Mouse (Mus musculus) liver, postnatal 0 days (tissue): ENCODE results near the gene Irgq. TPM values are rescaled to one million over a fixed set of nuclear protein-coding genes. Genes with fewer than 3 reads are reported as not detected.
"Not testable (repeated sequence)": the region's sequence is repeated elsewhere in the genome, so short reads cannot be mapped to it uniquely, and the experiment has no call there.

ENCODE experiments used
- ATAC-seq: fragments of 200-750 bp; cut with Nextera tagmentation; 2 replicates; pipeline ENCODE4 v1.8.0; 2017; ENCODE audit warnings: mild to moderate bottlenecking, moderate library complexity
- DNase-seq: peaks from one replicate; pipeline ENCODE4 v3.0.0-alpha.2; 2016
- H3K27ac ChIP-seq: fragments of 300-500 bp; sonication (generic); 2 replicates; pipeline ENCODE4 v1.5.1; 2014; ENCODE audit warnings: antibody characterized with exemption, moderate library complexity, mild to moderate bottlenecking, low read depth
- H3K27me3 ChIP-seq: fragments of 300-500 bp; sonication (generic); 2 replicates; pipeline ENCODE4 v1.6.1; 2014; ENCODE audit warnings: low read length, control low read depth, mixed read lengths; ENCODE audit not compliant: insufficient read depth
- H3K36me3 ChIP-seq: fragments of 300-500 bp; sonication (generic); replicated peaks from 2 replicates; pipeline ENCODE4 v1.6.1; 2014; ENCODE audit warnings: mild to moderate bottlenecking, control low read depth, low read length, moderate library complexity, mixed read lengths; ENCODE audit not compliant: insufficient read depth
- H3K4me1 ChIP-seq: fragments of 300-500 bp; sonication (generic); 2 replicates; pipeline ENCODE4 v1.6.1; 2014; ENCODE audit warnings: antibody characterized with exemption, mild to moderate bottlenecking, control low read depth; ENCODE audit not compliant: insufficient read depth
- H3K4me2 ChIP-seq: fragments of 300-500 bp; sonication (generic); 2 replicates; pipeline ENCODE4 v1.6.1; 2014; ENCODE audit warnings: low read depth, mild to moderate bottlenecking, low read length, moderate library complexity, mixed read lengths
- H3K4me3 ChIP-seq: fragments of 300-500 bp; sonication (generic); 2 replicates; pipeline ENCODE4 v1.5.1; 2014; ENCODE audit warnings: low read depth, low read length
- H3K9ac ChIP-seq: fragments of 300-500 bp; sonication (generic); replicated peaks from 2 replicates; pipeline ENCODE4 v1.6.1; 2014; ENCODE audit warnings: mild to moderate bottlenecking, moderate library complexity
- H3K9me3 ChIP-seq: fragments of 300-500 bp; sonication (generic); 2 replicates; pipeline ENCODE4 v1.6.1; 2016; ENCODE audit warnings: mild to moderate bottlenecking, control low read depth, low read length, mixed read lengths
- CTCF ChIP-seq: sonication (generic); IDR thresholded peaks from 2 replicates; pipeline ENCODE4 v1.5.1; 2016; ENCODE audit warnings: antibody characterized with exemption, low read depth
- EP300 ChIP-seq: IDR thresholded peaks from 2 replicates; pipeline ENCODE4 v1.6.1; 2016; ENCODE audit warnings: antibody characterized with exemption, low read depth, mild to moderate bottlenecking
- WGBS: fragments of 180-500 bp; shearing (Covaris S2); extraction: QIAGEN DNeasy Blood & Tissue Kit; methylation state at CpG from one replicate; pipeline ENCODE4 v1.1.7; 2014; ENCODE audit not compliant: insufficient replicate concordance; 5-methylcytosine and 5-hydroxymethylcytosine counted together
- polyA plus RNA-seq: library from polyadenylated mRNA; unstranded; fragments of >200 nt; fragmentation: Nextera tagmentation; extraction: Ambion mirVana; gene quantifications from 2 replicates; pipeline ENCODE4 v1.2.1, GENCODE M21; 2015

Gene Irgq
- polyA plus RNA-seq, 1 experiment from 2014 or later: 1.3 TPM

DNA sequence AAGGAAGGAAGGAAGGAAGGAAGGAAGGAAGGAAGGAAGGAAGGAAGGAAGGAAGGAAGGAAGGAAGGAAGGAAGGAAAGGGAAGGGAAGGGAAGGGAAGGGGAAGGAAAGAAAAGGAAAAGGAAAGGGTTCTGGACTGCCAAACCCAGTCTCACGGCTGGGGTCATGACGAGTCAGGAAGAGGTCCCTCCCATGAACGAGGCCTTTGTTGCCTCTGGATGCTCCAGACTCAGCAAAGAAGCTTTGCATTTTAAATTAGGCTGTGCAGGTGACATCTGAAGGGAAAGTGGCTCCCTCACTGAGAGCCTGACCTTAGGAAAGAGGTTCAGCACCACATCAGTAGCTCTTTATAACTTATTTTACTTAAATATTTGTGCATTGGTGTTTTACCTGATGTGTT is 11.4 kb upstream of the Irgq start:
- 54% methylated on average over 3 of the region's 3 CpGs for WGBS
- Histone ChIP-seq H3K27me3 (no peaks in the 10 kb centered on the region), H3K4me3 (no peak overlapping the region), H3K4me1 (no peaks in the 10 kb centered on the region), H3K4me2 (no peak overlapping the region), H3K36me3 (no peaks in the 10 kb centered on the region; the same call in 1 of the 2 replicates), H3K9ac (no peak overlapping the region), H3K9me3 (no peaks in the 10 kb centered on the region), H3K27ac (no peak overlapping the region)
- DNase-seq: no peak
- ATAC-seq: no peak
- TF ChIP-seq CTCF (no peak), EP300 (no peak)

DNA sequence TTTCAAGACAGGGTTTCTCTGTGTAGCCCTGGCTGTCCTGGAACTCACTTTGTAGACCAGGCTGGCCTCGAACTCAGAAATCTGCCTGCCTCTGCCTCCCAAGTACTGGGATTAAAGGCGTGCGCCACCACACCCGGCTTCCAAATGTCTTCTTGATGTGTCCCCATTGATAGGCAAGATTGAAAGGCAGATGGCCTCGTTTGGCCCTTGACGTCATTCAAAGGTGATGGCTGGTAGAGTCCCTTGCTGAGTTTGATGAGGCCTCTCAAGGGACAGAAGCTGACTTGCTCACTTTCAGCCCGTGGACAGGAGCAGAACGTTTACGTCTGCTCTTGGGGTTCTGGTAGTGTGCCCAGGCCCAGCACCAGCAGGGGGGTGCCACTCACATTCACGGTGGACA is 10.4 kb upstream of the Irgq start:
- ATAC-seq, DNase-seq, H3K9me3 ChIP-seq, H3K4me3 ChIP-seq, H3K4me2 ChIP-seq, H3K27me3 ChIP-seq, H3K4me1 ChIP-seq, H3K27ac ChIP-seq, H3K36me3 ChIP-seq, H3K9ac ChIP-seq: not testable (repeated sequence)
- WGBS: 82% methylated on average over 10 of the region's 10 CpGs

DNA sequence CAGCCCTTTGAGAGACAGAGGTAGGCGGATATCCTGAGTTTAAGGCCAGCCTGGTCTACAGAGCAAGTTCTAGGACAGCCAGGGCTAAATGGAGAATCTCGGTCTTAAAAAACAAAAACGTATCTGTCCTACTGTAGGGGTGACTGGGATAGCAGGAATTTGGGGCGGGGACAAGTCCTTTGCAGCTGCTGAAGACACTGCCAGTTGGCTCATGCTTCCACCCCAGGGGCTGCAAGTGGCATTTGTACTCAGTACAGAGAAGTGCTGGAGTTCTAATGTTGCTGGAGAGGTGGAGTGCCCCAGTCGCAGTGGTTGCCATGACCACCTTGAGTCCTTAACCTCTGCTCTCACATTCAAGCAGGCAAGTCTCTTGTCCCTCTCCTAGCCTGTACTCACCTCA is 7.7 kb upstream of the Irgq start:
- WGBS: 50% methylated on average over 5 of the region's 5 CpGs
- Histone ChIP-seq H3K4me2 (no peak overlapping the region), H3K4me1 (no peaks in the 10 kb centered on the region), H3K9me3 (no peaks in the 10 kb centered on the region), H3K36me3 (no peaks in the 10 kb centered on the region), H3K9ac (no peak overlapping the region), H3K27ac (no peak overlapping the region), H3K27me3 (no peaks in the 10 kb centered on the region), H3K4me3 (no peak overlapping the region)
- TF ChIP-seq CTCF: no peak
- TF ChIP-seq EP300: no peak
- DNase-seq (no peak), ATAC-seq (no peak)

DNA sequence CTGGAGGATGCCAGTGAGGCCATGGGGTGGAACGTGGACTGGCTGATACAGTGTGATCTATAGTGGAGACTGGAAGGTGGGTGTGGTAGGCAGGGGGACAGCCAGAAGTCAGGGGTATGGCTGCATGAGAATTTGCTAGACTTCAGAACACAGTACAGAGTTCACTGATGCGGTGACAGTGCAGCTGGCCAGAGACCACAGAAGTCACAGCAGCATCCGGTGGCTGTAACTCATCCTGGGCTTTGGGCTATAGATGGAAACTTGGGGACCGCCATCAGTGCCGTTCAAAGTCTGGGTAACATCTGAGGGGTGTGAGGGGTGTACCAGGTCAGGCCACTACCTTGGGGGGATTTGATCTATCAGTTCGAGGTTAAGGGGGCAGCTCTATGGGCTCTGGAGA is 6.8 kb upstream of the Irgq start:
- no peaks in the 10 kb centered on the region for H3K27me3 ChIP-seq
- no peak for ATAC-seq
- WGBS: 64% methylated on average over 6 of the region's 6 CpGs

DNA sequence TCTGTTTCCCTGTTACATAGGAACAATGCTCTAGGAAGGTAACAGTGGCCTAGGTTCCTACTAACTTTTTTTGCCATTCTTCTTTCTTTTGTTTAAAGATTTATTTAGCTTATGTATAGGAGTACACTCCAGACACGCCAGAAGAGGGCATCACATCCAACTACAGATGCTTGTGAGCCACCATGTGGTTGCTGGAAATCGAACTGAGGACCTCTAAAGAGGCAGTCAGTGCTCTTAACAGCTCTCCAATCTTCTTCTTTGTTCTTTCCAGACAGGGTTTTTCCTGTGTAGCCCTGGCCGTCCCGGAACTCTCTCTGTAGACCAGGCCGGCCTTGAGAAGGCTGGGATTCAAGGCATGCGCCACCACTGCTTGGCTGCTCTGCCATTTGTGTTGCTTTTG is 5.5 kb upstream of the Irgq start:
- ATAC-seq (no peak), DNase-seq (no peak)
- no peaks in the 10 kb centered on the region for H3K9me3 ChIP-seq
- no peak overlapping the region for H3K4me3 ChIP-seq
- H3K4me2 ChIP-seq: no peak overlapping the region
- H3K27me3 ChIP-seq: no peaks in the 10 kb centered on the region
- no peaks in the 10 kb centered on the region for H3K36me3 ChIP-seq
- no peak overlapping the region for H3K27ac ChIP-seq
- no peak overlapping the region for H3K9ac ChIP-seq
- 79% methylated on average over 6 of the region's 6 CpGs for WGBS
- TF ChIP-seq EP300 (no peak), CTCF (peak; percentile 4; the same call in 1 of the 2 replicates)
- peaks cover 8% of the 10 kb centered on the region for H3K4me1 ChIP-seq

More for the DNA sequence above, 6.8 kb upstream of the Irgq start:
- Histone ChIP-seq H3K27ac (no peak overlapping the region), H3K9me3 (no peaks in the 10 kb centered on the region), H3K4me2 (no peak overlapping the region), H3K4me3 (no peak overlapping the region), H3K36me3 (no peaks in the 10 kb centered on the region), H3K4me1 (no peaks in the 10 kb centered on the region), H3K9ac (no peak overlapping the region)
- TF ChIP-seq EP300 (no peak), CTCF (no peak)
- no peak for DNase-seq

DNA sequence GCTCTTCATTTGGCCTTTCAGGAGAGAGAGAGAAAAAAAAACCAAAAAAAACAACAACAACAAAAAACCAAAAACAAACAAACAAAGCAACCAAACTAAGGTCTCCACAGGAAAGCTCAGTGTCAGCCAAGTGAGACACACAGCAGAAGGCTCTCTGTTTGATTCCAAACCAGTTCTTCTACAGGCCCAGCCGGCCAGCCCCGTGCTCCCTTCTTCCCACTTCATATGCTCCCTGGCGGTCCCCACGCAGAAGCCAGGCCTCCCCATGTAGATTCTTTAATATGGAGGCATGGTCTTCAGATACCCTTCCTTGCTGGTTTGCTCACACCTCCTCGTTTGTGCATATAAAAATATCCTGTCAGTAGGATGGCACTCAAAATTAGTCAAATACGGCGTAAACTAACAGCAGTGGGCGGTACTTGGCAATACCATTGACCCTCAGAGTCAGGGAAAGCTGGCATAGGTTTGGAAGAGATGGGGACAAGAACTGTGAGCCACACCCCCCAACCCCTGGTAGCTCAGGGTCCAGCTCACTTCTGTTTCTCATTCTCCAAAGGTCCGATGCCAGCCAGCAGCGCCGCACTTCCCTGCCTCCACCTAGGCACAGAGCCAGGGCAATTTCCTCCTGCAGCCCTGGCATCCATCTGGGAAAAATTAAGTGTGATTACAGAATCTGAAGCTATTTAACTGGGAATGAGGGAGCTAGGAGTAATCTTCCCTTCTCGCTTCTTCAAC is 4.6 kb upstream of the Irgq start:
- Histone ChIP-seq H3K27me3 (no peaks in the 10 kb centered on the region), H3K4me2 (no peak overlapping the region), H3K9me3 (no peaks in the 10 kb centered on the region), H3K4me1 (peaks cover 8% of the 10 kb centered on the region), H3K36me3 (no peaks in the 10 kb centered on the region), H3K4me3 (no peak overlapping the region), H3K9ac (no peak overlapping the region), H3K27ac (no peak overlapping the region)
- ATAC-seq (no peak), DNase-seq (no peak)
- WGBS: 86% methylated on average over 12 of the region's 12 CpGs
- TF ChIP-seq CTCF: no peak
- no peak for TF ChIP-seq EP300
